Mouse (Mus musculus) induced T-regulatory cell, adult 2 months (primary cell): ENCODE measurements at regions not wholly inside any gene's neighbourhood (a gene's known extent, or its start where the extent isn't known, plus 50 kb on each side); places are given as distances from the start of the nearest gene placed in this dataset.

ENCODE experiments used
- DNase-seq: peaks from one replicate; pipeline ENCODE4 v3.0.0-alpha.2; 2012; ENCODE audit warnings: low read depth

GRCm38 (mm10) chr4:45746451-45746850 lies 52.4 kb upstream of the Aldh1b1 start:
- no peak for DNase-seq

GRCm38 (mm10) chr4:45745746-45746145 lies 53.1 kb upstream of the Aldh1b1 start:
- no peak for DNase-seq

DNA sequence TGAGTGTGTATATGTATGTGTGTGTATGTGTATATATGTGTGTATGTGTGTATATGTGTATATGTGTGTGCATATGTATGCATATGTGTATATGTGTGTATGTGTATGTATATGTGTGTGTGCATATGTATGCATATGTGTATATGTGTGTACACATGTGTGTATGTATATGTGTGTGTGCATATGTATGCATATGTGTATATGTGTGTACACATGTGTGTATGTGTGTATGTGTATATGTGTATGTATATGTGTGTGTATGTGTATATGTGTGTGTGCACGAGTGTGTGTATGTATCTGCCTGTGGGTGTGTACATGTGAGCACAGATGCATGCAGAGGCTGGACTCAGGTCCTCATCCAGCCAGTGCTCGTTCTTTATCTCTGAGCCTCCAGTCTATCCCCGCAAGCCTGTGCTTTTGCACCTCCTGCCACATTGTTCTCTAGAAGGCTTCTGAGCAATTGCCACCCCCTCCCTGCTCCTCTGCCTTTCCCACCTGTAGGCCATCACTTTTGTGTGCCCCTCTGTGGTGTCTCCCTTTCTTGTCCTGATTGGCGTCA lies 53.9 kb upstream of the Aldh1b1 start:
- DNase-seq = no peak

DNA sequence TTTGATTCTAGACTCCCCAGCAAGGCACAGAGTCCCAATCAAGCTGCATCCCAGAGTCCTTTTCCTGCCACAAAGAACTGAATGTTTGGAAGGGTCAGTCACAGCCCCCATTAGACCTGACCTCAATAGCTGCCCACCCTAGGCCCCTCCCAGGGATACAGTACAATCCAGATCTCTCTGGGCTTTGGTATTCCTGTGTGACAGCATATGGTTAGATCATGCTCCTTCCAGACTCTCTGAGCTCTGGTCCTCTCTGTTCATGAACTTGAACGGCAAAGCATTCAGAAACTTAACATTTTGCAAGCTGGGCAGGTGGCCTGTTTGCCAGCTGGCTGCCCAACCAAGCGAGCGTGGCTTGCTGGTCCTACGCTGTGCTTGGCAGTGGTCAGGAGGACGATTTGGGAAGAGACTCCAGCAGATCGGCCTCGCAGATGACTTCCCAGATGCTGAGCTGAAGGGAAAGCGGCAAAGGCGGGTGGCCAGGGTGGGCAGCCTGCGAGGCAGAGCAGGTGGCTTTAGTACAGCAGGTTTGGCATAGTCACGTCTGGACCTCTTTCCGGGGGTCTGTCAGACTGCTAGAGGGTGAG lies 58.0 kb upstream of the Aldh1b1 start:
- DNase-seq = no peak

GRCm38 (mm10) chr4:45740319-45740718 lies 58.5 kb upstream of the Aldh1b1 start:
- no peak for DNase-seq

GRCm38 (mm10) chr4:45739696-45740095 lies 59.1 kb upstream of the Aldh1b1 start:
- no peak for DNase-seq

GRCm38 (mm10) chr4:45739168-45739567 lies 59.7 kb upstream of the Aldh1b1 start:
- no peak for DNase-seq

DNA sequence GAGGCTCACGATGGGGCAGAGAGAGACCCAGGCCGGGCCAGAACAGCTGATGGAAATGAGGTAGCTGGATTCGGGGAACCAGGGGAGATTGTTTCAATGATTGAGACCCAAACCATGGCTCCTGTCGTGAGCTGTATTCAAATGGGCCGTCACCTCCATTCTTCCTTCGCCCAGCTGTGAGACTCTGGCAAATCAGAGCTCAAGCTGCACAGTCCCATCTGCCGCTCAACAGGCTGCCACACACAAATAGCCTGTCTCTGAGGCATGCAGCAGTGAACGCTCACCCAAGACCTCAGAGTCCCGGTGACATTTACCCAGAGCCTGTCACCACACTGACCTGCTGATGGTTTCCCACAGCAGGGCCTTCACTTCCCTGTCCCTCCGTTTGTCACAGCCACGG lies 60.1 kb upstream of the Aldh1b1 start:
- DNase-seq = no peak

- no peak for DNase-seq
Measured at GRCm38 (mm10) chr4:45736215-45736815, 62.5 kb upstream of the Aldh1b1 start.

DNA sequence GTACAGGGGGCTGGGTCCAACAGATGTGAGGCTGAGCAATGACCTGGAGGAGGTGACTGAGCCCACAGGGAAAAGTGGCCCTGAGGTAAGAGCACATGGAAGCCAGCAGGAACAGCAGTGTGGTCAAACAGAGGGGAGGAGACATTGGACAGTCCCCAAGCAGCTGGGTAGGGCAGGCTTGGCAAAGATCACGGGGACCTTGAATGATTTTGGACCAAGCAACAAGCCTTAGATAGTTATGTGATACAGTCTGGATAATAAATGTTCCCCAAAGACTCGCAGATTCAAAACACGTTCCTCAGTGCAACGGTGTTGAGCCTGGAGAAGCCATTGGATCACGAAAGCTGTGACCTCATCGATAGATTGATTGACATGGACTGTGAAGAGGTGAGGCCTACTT lies 64.8 kb upstream of the Aldh1b1 start:
- no peak for DNase-seq

DNA sequence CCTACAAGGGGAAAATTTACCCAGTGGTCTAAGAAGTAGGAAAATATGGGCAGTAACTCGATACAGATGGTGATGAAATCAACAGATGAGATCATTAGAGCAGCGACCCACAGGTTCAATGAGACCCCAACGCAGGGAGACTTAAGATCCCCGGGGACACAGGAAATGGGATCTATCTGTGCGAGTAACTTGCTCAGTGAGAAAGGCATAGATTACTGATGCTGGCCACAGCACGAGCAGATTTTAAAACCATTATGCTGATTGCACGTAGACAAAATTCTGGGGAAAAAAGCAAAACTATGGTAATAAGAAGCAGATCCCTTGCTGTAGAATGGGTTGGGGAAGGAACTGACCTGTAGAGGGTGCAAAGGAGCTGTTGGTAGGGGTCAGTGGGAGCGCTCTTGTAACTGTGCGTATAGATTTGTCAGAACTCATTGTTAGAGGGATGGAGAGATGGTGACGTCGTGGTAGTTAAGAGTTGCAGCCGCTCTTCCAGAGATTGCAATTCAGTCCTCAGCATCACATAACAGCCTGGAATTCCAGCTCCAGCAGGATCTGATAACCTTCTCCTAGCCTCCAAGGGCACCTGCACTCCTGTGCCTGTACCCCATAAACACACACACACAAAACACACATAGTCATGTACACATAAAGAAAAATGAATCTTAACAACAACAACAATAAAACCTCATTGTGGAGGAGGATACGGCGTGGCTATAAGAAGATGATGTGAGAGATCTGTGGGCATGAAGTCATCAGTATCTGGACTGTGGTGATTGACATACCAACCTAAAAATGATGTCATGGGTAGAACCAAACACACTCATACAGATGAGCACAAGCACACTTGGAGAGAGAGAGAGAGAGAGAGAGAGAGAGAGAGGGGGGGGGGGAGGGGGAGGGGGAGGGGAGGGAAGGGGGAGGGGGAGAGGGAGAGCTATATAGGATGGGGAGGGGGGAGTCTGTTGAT lies 67.7 kb upstream of the Aldh1b1 start:
- DNase-seq = peak; percentile 3

DNA sequence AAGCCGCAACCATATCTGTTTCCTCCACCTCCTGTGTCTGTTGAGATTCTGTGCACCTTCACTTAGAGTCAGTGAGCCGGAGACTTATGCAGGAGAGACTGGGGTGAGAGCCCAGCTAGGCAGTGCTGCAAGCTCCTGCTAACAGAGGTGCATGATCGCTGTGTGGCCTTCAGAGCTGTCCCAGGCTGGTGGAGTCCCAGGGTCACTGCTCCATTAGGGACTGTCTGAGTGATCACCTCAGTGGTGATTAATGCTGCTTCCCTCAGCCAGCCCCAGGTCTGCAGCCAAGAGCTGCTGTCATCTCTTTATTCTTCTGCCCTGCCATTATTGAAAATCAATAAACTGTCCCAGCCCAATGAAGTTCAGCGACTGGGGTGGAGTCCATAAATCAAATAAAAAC lies 69.0 kb upstream of the Aldh1b1 start:
- DNase-seq = no peak

DNA sequence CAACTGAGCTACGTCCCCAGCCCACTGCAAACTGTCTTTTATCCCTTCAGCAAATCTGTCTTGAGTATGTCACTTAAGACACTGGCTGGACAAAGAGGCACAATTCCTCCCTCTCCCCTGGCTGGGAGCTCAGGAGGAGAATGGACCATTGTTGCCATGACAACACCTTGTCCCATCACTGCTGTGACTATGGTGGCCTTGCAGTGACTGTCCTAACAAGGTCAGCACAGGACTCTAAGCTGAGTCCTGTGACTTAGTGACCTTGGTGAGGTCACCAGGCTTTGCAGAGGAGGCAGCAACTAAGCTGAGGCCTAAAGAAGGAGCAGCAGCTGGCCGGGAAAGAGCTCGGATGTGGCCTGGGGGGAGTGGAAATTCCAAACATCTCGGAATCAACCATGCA lies 70.0 kb upstream of the Aldh1b1 start:
- DNase-seq = no peak

- DNase-seq = no peak
Measured at GRCm38 (mm10) chr4:45727915-45728314, 70.9 kb upstream of the Aldh1b1 start.

GRCm38 (mm10) chr4:45727474-45727873 lies 71.3 kb upstream of the Aldh1b1 start:
- DNase-seq = no peak

DNA sequence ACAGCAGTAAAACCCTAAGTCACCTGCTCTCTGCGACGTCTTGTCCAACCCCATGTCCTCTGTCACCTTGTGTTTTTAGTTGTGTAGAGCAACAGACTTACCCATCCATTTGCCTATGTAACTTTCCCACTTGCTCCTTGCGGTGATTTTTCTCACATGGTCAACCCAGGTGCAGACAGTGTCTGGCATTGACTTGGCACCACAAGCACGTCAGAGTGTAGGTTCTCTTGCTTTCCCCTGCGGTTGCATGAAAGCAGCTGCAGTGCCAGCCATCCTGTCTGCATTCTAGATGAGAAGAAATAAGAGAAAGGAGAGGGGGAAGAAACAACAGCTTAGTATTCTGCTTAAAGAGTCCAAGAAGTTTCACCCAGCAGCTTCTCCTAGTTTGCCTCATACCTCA lies 72.0 kb upstream of the Aldh1b1 start:
- no peak for DNase-seq

- DNase-seq = no peak
Measured at GRCm38 (mm10) chr4:45725055-45725910, 73.5 kb upstream of the Aldh1b1 start.

- no peak for DNase-seq
Measured at GRCm38 (mm10) chr4:45720352-45720751, 78.5 kb upstream of the Aldh1b1 start.

DNA sequence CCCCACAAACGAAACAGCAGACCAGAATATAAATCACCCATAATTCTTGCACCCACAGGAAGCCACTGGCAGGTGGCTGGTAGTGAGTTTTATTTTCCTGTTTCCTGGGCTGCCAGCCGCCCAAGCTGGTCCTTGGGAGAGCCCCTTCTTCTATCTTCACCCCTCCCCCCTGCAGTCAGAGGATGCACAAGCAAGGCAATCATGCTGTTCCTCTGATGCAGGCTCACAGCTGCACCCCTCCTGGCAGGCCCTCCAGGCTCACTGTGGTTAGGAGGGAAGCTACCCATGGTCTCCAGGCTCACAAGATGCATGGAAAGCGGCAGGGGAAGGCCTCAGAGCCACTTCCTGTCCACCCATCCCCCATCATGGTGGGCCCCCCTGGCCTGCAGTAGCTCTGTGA lies 79.3 kb upstream of the Aldh1b1 start:
- peak; percentile 16 for DNase-seq

DNA sequence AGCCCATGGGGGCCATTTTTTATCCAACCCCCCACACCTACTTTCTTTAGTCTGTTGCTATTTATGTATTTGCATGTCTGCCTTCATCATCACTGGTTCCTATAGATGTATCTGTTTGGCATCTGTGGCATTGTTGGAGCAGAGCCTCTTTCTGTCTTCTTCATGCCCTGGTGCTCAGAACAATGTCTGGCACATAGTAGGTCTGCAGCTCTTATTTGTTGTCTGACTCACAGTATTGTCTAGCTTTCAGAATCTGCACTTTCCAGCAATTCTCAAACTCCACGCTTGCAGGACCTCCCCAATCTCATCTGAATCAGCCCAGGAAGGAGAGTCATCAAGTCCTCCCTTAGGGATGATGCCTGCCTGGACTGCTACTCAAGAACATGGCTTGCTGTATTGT lies 82.9 kb upstream of the Aldh1b1 start:
- DNase-seq = no peak

- no peak for DNase-seq
Measured at GRCm38 (mm10) chr4:45713837-45714508, 84.8 kb upstream of the Aldh1b1 start.
